Mouse (Mus musculus): ENCODE results near the gene Gm45234.

- TF ChIP-seq POLR2A (IDR thresholded peaks at IDR 0.05; ENCODE audit: low read depth, low read length) (no peak), CTCF (conservative IDR thresholded peaks at IDR 0.05; ENCODE audit: insufficient read depth, insufficient read length, low read depth, low read length) (no peak)
Measured at GRCm38 (mm10) chr6:124746654-124747632, 8.9 kb downstream of the Gm45234 start.

Data from kidney, adult 2 months (tissue).